Mouse (Mus musculus) G1E (cell line): ENCODE results near the gene Hs3st4. TPM values are rescaled to one million over a fixed set of nuclear protein-coding genes. Genes with fewer than 3 reads are reported as not detected.

Source experiments
- ATAC-seq: 2 replicates; pipeline ENCODE4 v1.8.0; 2016; ENCODE audit warnings: mild to moderate bottlenecking; ENCODE audit not compliant: insufficient number of reproducible peaks, poor library complexity, low FRiP score, severe bottlenecking; ENCODE audit errors: extremely low read depth
- DNase-seq: peaks from one replicate; pipeline ENCODE4 v3.0.0; 2012; ENCODE audit warnings: low spot score
- H3K27me3 ChIP-seq: 2 replicates; pipeline ENCODE4 v1.6.1; 2012; ENCODE audit warnings: mild to moderate bottlenecking, low read length, inconsistent platforms; ENCODE audit not compliant: insufficient read depth
- H3K36me3 ChIP-seq: replicated peaks from 2 replicates; pipeline ENCODE3; 2012; ENCODE audit warnings: mild to moderate bottlenecking, inconsistent platforms
- H3K4me1 ChIP-seq: 2 replicates; pipeline ENCODE4 v1.6.1; 2012; ENCODE audit warnings: low read depth, low read length, inconsistent platforms, mixed read lengths; ENCODE audit not compliant: insufficient read depth
- H3K4me3 ChIP-seq: 2 replicates; pipeline ENCODE4 v1.5.1; 2012; ENCODE audit warnings: low read depth, mild to moderate bottlenecking, inconsistent platforms, low read length, moderate library complexity, mixed read lengths
- H3K9me3 ChIP-seq: replicated peaks from 2 replicates; pipeline ENCODE4 v1.6.1; 2012; ENCODE audit warnings: inconsistent platforms
- CTCF ChIP-seq: IDR thresholded peaks from 2 replicates; pipeline ENCODE4 v1.5.1; 2012; ENCODE audit warnings: low read depth, low read length, inconsistent platforms, mixed read lengths
- GATA1 ChIP-seq: IDR thresholded peaks from 2 replicates; pipeline ENCODE4 v1.6.1; 2012; ENCODE audit warnings: borderline replicate concordance, low read length, inconsistent platforms, mixed read lengths
- GATA2 ChIP-seq: IDR thresholded peaks from 2 replicates; pipeline ENCODE4 v1.6.1; 2012; ENCODE audit warnings: low read depth, low read length, inconsistent platforms, borderline replicate concordance
- POLR2AphosphoS5 ChIP-seq: IDR thresholded peaks from 2 replicates; pipeline ENCODE4 v1.6.1; 2012; ENCODE audit warnings: low read depth, low read length, inconsistent platforms; ENCODE audit not compliant: insufficient replicate concordance
- TAL1 ChIP-seq: conservative IDR thresholded peaks from 2 replicates; pipeline ENCODE4 v1.6.1; 2012; ENCODE audit warnings: low read depth, low read length, inconsistent platforms, mixed read lengths
- polyA plus RNA-seq: library from polyadenylated mRNA; stranded (reverse); fragments of >175 nt; gene quantifications from 2 replicates; pipeline ENCODE4 v1.2.3, GENCODE M21; 2012
- total RNA-seq, 2 experiments: library from RNA; stranded (forward) in 1 of 2; stranded (reverse) in 1 of 2; fragments of 200-1000 nt in 1 of 2; fragments of >200 nt in 1 of 2; fragmentation: Nextera tagmentation in 1 of 2; gene quantifications; 2 replicates each; pipeline ENCODE4 v1.2.3; 2014 to 2017

The Hs3st4 gene
- total and polyA plus RNA-seq, 3 experiments = not detected

DNA sequence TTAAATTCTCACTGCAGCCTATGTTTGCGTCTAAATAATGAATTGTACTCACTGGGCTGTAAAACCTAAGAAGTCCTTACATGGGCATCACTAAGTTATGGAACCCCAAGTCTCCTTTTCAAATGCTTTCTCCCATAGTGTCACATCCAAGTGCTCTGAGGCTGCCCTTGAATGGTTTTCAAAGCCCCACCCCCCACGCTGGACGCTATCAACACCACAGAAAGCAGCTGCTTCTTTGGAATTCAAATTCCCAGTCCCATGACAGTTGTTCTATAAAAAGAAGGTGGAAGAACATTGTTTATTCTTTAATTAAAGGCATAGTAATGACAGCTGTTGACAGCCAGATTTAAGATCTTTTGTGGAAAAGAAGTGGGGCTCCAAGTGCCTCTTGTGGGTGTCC is 275.8 kb downstream of the Hs3st4 start:
- Histone ChIP-seq H3K4me3 (no peak overlapping the region), H3K9me3 (peaks cover 19% of the 10 kb centered on the region), H3K36me3 (no peaks in the 10 kb centered on the region), H3K4me1 (no peaks in the 10 kb centered on the region), H3K27me3 (no peaks in the 10 kb centered on the region)
- no peak for DNase-seq
- TF ChIP-seq POLR2AphosphoS5 (no peak), TAL1 (no peak), CTCF (no peak), GATA2 (no peak), GATA1 (no peak)
- no peak for ATAC-seq

DNA sequence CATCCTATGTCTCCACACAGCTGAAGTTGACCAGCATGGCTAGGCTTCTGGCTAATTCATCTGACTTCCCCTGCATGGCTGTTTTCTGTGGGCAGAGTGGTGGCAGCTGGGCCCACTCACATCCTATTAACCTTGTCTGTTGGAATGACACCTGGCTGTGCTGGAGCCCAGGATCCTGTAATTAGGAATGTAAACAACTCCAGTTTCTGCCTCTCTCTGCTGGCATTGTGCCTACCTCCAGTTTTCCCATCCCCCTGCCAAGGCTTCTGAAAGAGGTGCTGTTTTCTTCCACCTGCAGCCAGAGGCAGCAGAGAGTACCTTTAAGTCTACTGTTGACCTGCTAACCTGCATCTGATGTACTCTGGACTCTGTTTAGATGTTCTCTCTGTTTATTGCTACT is 288.1 kb downstream of the Hs3st4 start:
- Histone ChIP-seq H3K36me3 (no peaks in the 10 kb centered on the region), H3K27me3 (no peaks in the 10 kb centered on the region), H3K4me3 (no peak overlapping the region), H3K4me1 (no peaks in the 10 kb centered on the region), H3K9me3 (peaks cover 40% of the 10 kb centered on the region)
- DNase-seq (no peak), ATAC-seq (no peak)
- no peak for TF ChIP-seq GATA2
- no peak for TF ChIP-seq TAL1
- TF ChIP-seq CTCF = no peak
- no peak for TF ChIP-seq POLR2AphosphoS5
- TF ChIP-seq GATA1 = no peak

DNA sequence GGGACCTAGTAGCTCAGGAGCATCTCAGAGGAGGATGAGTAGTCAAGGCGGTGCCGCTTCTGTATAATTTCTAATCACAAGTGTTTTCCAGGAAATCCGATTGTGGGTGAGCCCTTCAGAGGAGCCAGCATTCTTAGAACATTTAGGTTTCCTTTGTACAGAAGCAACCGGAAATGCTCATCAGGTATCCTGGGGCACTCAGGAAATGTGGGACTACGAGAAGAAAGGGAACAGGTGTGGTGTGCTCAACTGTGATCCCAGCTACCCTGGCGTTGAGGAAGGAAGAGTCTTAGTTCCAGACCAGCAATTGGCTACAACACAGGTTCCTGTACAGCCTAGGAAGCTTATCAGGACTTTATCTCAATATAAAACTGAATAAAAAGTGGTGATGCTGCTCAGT is 307.2 kb downstream of the Hs3st4 start:
- Histone ChIP-seq H3K27me3 (no peaks in the 10 kb centered on the region), H3K36me3 (no peaks in the 10 kb centered on the region), H3K9me3 (peaks cover 18% of the 10 kb centered on the region), H3K4me1 (no peaks in the 10 kb centered on the region), H3K4me3 (no peak overlapping the region)
- no peak for TF ChIP-seq GATA2
- TF ChIP-seq CTCF = no peak
- no peak for TF ChIP-seq TAL1
- TF ChIP-seq POLR2AphosphoS5 = no peak
- no peak for TF ChIP-seq GATA1
- no peak for DNase-seq
- no peak for ATAC-seq

DNA sequence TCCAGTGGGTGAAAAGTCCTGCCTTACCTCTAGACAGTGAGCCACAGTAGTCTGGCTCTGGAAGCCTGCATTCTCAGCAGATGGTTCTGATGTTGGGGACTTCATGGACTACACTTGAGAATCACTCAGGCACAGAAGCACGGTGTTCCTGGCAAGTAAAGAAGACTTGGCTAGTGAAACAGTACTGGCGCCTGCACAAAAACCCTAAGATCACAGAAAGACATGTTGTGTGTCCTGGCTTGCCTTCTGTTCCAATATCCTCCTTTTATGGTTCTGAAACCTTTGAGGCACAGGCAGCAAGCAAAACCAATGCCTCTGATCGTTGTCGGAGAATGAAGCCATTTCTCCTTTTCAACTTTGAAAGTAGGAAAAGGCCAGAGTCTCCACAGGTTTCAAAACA is 336.8 kb downstream of the Hs3st4 start:
- H3K9me3 ChIP-seq = peaks cover 31% of the 10 kb centered on the region
- H3K4me1 ChIP-seq = no peaks in the 10 kb centered on the region
- no peak for DNase-seq
- H3K36me3 ChIP-seq = no peaks in the 10 kb centered on the region
- TF ChIP-seq CTCF = no peak
- no peak for TF ChIP-seq TAL1
- no peak for ATAC-seq
- no peak overlapping the region for H3K4me3 ChIP-seq
- H3K27me3 ChIP-seq = no peaks in the 10 kb centered on the region

DNA sequence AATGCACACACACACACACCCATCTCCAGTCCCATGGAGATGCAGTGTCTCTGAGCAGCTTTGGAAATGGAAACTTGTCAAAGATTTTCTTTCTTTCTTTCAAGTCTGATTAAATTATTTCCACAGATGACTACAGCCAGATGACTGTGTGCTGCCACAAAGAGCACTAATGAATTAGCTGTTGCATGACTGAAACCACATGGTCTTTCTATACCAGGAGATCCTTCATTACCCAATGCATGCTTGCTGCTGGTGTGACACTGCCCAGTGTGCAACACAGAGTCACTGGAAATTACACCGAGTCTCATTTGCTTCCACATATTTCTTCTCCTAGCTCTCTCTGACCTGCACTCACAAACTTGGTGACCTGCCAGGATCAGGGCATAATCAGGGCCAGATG is 353.0 kb downstream of the Hs3st4 start:
- Histone ChIP-seq H3K27me3 (no peaks in the 10 kb centered on the region), H3K36me3 (no peaks in the 10 kb centered on the region), H3K9me3 (peaks cover 19% of the 10 kb centered on the region), H3K4me1 (no peaks in the 10 kb centered on the region), H3K4me3 (no peak overlapping the region)
- DNase-seq (no peak), ATAC-seq (no peak)
- TF ChIP-seq TAL1 = no peak
- no peak for TF ChIP-seq POLR2AphosphoS5
- TF ChIP-seq CTCF = no peak
- no peak for TF ChIP-seq GATA1
- no peak for TF ChIP-seq GATA2

DNA sequence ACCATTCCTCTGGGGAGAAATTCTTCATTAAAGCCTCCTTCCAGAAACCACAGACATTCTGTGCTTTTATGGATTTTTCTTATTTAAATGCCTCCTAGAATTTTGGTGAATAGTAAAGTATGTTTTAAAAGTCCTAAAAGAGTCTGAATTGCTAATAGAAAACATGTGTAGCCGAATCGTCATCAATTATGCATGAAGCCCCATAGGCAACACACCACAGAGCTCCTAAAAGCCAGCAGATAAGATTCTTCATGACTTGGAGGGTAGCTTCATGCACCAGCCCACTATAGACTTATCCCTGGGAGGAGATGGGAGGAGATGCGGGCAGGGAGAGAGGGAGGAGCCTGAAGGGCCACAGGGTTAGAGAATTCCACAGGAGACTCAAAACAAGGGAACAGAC is 358.8 kb downstream of the Hs3st4 start:
- H3K4me1 ChIP-seq = no peaks in the 10 kb centered on the region
- no peak overlapping the region for H3K4me3 ChIP-seq
- H3K36me3 ChIP-seq = no peaks in the 10 kb centered on the region
- H3K27me3 ChIP-seq = no peaks in the 10 kb centered on the region
- no peak for DNase-seq
- TF ChIP-seq TAL1 (no peak), GATA1 (no peak), POLR2AphosphoS5 (no peak), CTCF (no peak), GATA2 (no peak)
- H3K9me3 ChIP-seq = peaks cover 16% of the 10 kb centered on the region
- ATAC-seq = no peak

DNA sequence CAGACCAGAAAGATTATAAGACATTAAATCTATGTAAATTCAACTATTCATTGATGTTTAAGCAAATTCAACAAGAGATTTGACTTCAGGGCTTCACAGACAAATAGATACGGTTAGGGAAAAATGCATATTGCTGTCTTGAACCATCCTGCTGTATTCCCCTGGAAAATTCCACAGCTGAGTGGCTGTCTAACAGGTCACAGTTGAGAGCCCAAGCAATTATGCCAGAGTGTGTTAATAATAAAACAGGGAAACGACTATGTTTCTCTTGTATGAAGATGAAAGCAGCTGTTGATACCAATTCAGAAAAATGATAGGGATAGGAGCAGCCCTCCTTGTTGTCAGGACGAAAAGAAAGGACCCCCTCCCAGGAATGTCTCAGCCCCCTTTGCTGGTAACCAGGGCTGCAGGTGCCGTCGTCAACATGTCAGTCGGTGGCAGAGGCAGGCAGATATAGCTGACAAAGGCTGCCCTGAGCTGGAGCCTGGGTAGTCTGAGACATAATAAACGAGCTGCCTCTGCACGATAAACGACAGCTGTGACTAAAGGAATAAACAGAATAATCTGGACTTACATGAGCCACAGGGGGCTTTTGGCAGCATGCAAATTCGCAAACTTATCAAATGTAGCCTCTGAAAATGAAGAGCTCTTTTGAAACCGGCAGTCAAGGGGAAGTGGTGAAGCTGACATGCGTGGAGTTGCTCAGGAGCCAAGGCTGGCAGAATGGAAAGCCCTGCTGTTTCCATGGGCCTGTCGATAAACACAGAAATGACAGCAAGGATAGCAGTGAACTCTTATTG is 364.7 kb downstream of the Hs3st4 start:
- H3K4me1 ChIP-seq = no peaks in the 10 kb centered on the region
- no peaks in the 10 kb centered on the region for H3K36me3 ChIP-seq
- peaks cover 31% of the 10 kb centered on the region for H3K9me3 ChIP-seq
- ATAC-seq = no peak
- DNase-seq = no peak
- TF ChIP-seq GATA1 = no peak
- TF ChIP-seq TAL1 = no peak
- TF ChIP-seq GATA2 = no peak
- no peak for TF ChIP-seq CTCF
- no peak for TF ChIP-seq POLR2AphosphoS5
- H3K4me3 ChIP-seq = no peak overlapping the region
- H3K27me3 ChIP-seq = no peaks in the 10 kb centered on the region
